Mouse (Mus musculus) thymus, adult 2 months (tissue): ENCODE data around the gene Zp3.

Experiments used
- CTCF ChIP-seq: fragments of 200-500 bp; IDR thresholded peaks from 2 replicates; pipeline ENCODE4 v1.5.1; 2012; ENCODE audit warnings: mild to moderate bottlenecking, control low read depth, low read length, moderate library complexity, borderline replicate concordance; ENCODE audit not compliant: control insufficient read depth, poor library complexity, insufficient read depth; ENCODE audit errors: extremely low read depth
- POLR2A ChIP-seq: fragments of 200-500 bp; IDR thresholded peaks from 2 replicates; pipeline ENCODE4 v1.6.1; 2012; ENCODE audit warnings: mild to moderate bottlenecking, low read length, control low read depth, moderate library complexity; ENCODE audit not compliant: control insufficient read depth, poor library complexity, insufficient read depth; ENCODE audit errors: extremely low read depth

DNA sequence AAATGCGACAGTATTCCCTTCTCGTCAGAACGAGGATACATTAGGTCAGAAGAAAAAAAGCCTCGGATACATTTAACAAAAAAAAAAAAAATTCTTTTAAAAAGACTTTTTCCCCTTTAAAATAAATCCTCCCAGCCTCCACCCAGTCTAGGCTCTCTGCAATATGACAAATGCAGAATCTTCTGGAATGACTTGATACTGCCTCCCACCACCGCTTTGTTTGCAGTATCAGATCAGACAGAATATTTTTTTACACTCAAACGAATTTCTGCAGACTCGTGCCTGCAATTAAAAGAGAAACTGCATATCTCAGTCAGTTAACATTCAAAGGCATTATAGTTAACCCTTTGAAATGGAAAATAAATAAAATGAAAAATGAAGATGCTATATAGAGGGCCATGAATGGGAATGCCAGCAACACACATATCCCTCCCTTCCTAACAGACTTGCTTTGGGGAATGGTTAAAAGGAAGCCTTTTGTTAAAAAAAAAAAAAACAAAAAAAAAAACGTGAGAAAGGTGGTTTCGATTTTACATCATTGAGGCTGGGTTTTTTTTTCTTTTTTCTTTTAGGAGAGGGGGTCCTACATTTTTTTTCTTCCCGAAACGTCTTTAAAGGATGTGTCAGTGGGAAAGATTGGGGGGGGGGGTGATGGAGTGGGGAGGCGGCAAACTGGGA lies 46.5 kb upstream of the Zp3 start:
- TF ChIP-seq POLR2A (no peak), CTCF (no peak)
